Mouse (Mus musculus): Measurements from ENCODE around the gene Myl10.

DNA sequence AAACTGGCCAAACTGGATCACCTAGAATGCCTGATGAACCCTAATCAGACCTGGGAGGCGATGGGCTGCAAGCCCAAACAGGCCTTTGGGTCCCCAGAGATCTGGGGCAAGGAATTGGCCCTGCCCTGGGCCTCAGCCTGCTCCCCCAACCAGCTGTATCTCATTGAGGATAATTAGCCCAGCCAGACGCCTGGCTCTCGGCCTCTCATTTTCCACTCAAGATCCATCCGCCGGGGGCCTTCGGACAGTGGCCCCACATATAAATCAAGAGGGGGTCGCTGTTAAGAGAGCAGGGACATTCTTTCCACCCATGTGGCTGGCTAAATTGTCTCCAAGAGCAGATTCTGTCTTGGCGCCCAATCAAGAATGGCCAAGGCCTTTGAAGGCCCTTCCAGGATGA lies 11.2 kb downstream of the Myl10 start:
- TF ChIP-seq MYOG (IDR thresholded peaks at IDR 0.05; ENCODE audit: control insufficient read depth, extremely low read depth, insufficient read length) = no peak
- TF ChIP-seq MAX (IDR thresholded peaks at IDR 0.05) = no peak
- TF ChIP-seq USF1 (IDR thresholded peaks at IDR 0.05; ENCODE audit: low read depth) = no peak
- TF ChIP-seq CTCF (IDR thresholded peaks at IDR 0.05; ENCODE audit: control insufficient read depth, insufficient read depth, insufficient read length) = no peak
- no peak for TF ChIP-seq CEBPB (IDR thresholded peaks at IDR 0.05; ENCODE audit: low read depth)
- no peak for TF ChIP-seq MYOD1 (IDR thresholded peaks at IDR 0.05; ENCODE audit: control insufficient read depth, insufficient read length, low read depth)
